Mouse (Mus musculus) inflammation-experienced regulatory T-cells, adult 6 months (primary cell): ENCODE data around the gene Fabp7. TPM values are rescaled to one million over a fixed set of nuclear protein-coding genes. Genes with fewer than 3 reads are reported as not detected.

Experiments
- ATAC-seq: one replicate; pipeline ENCODE4 v1.8.0; 2017
- polyA plus RNA-seq, 3 experiments: library from polyadenylated mRNA; unstranded; fragments of 100-300 nt; shearing (Covaris generic); gene quantifications; one replicate each; pipeline ENCODE4 v1.2.1; 2017

Gene Fabp7
- polyA plus RNA-seq, 3 experiments from 2014 or later = not detected

- ATAC-seq = no peak
Measured at GRCm38 (mm10) chr10:57807754-57808153, 23.1 kb downstream of the Fabp7 start.

DNA sequence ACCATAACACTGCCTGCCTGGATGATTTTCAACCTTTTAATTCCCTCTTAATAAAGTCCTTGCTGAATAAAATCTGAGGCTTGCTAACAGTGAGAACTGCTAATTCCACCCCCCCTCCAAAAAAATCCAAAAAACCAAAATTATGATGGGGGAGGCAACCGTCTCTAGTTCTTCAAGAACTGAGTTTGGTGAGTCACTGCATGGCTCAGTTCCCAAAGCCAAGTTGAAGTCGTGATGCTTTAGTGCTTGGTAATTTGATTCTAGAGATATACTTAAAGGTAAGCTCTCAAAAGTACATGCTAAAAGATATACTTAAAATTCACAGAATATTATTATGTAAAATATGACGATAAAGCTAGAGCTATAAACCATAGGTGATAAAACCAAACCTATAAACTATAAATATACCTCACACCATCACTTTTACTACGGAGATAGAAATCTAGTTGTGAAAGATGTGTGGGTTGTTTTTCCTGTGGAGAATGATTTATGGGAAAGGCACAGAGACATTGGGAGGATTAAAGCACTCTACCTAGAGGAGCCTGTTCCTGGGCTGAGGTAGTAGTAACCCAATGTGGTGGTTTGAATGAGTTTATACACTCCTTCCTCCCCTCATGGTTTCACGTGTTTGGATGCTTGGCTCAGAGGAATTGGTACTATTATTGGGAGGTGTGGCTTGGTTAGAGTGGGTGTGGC, 27.6 kb downstream of the Fabp7 start:
- no peak for ATAC-seq

GRCm38 (mm10) chr10:57814295-57814694, 29.6 kb downstream of the Fabp7 start:
- ATAC-seq = no peak

GRCm38 (mm10) chr10:57815869-57816268, 31.2 kb downstream of the Fabp7 start:
- ATAC-seq = no peak

DNA sequence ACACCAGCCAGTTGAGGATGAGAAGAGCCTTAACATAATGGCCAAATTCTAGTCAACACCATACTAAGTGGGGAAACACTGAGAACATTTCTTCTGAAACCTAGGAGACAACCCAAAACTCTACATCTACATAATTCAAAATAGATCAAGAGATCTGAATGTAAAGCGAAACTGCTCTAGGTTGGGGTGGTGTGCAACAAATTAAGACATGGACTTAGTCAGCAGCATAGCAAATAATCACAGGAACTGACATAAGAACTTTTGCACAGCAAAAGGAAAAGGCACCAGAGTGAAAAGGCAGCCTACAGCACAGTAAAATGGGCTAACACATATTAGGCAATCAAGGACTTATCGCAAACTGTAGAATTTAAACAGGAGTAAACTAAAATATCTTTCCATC, 34.5 kb downstream of the Fabp7 start:
- ATAC-seq = peak; percentile 41

GRCm38 (mm10) chr10:57822473-57822872, 37.8 kb downstream of the Fabp7 start:
- no peak for ATAC-seq

DNA sequence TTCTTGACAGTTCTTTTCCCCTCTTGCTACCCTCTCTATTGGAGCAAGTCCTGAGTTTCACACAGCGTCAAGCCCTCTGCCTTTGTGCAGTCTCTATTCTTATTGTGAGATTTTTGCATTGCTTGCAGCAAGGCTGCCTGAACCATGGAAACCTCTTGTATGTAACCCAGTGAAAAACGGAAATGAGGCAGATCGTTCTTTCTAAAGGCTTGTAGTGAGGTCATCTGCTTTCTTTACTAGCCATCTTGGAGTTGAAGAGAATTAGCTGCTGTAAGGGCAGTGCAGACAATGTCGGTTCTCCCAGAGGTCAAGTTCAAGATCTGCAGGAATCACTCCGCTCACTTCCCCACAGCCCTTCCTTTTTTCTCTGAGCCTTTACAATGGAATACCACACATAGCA, 44.0 kb downstream of the Fabp7 start:
- ATAC-seq = no peak

- no peak for ATAC-seq
Measured at GRCm38 (mm10) chr10:57829621-57830020, 44.9 kb downstream of the Fabp7 start.

GRCm38 (mm10) chr10:57835094-57835493, 50.4 kb downstream of the Fabp7 start:
- no peak for ATAC-seq

DNA sequence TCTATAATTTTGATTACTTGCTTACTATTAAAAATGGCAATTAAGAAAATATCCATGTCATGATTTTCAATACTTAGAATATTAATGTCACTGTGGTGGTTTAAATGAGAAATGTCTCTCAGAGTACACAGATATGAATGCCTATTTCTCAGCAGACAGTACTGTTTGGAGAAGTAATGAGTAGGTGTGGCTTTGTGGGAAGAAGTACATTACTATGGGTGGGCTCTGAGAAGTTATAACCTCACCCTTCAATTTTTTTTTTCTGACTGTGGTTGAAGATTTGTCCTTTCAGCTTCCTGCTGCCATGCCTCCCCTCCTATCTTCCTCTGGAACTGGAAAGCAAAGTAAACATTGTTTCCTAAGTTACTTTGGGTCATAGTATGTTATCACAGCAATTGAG, 51.3 kb downstream of the Fabp7 start:
- no peak for ATAC-seq

Other genes starting within 250 kb of the Fabp7 start
- 1 to 10 TPM in 1 of 3 experiments, under 1 TPM in 1, not detected in 1; 0.36 to 1.7 TPM for gene Pkib, start 152.9 kb upstream of the Fabp7 start, polyA plus RNA-seq
- 100 to 1,000 TPM; 110 to 180 (median 175) TPM for gene Smpdl3a, start 9.5 kb downstream of the Fabp7 start, polyA plus RNA-seq